Mouse (Mus musculus) spleen, embryonic (tissue): ENCODE measurements at regions not wholly inside any gene's neighbourhood (a gene's known extent, or its start where the extent isn't known, plus 50 kb on each side); places are given as distances from the start of the nearest gene placed in this dataset.

Experiments
- CTCF ChIA-PET: fragments of 350-600 bp; sonication (Branson Sonifier 250); formaldehyde crosslinking; loops from one replicate; lab custom pipeline; 2022; lab: Charles Lee

GRCm38 (mm10) chr8:40152451-40152850 lies 522.4 kb upstream of the Adam24 start:
- CTCF ChIA-PET: no interaction called here

- CTCF ChIA-PET: no interaction called here
These were observed 487.9 kb upstream of the Adam24 start for GRCm38 (mm10) chr8:40186715-40187583.

- CTCF ChIA-PET: no interaction called here
These were observed 487.3 kb upstream of the Adam24 start for GRCm38 (mm10) chr8:40187584-40187934.

- CTCF ChIA-PET: no interaction called here
These were observed 482.6 kb upstream of the Adam24 start for GRCm38 (mm10) chr8:40192266-40192665.

GRCm38 (mm10) chr8:40193148-40193547 lies 481.7 kb upstream of the Adam24 start:
- CTCF ChIA-PET: no interaction called here

GRCm38 (mm10) chr8:40210871-40211270 lies 464.0 kb upstream of the Adam24 start:
- CTCF ChIA-PET: no interaction called here

- CTCF ChIA-PET: no interaction called here
These were observed 451.4 kb upstream of the Adam24 start for GRCm38 (mm10) chr8:40223521-40223920.

GRCm38 (mm10) chr8:40227262-40227661 lies 447.6 kb upstream of the Adam24 start:
- CTCF ChIA-PET: no interaction called here
